ENCODE assay signal across 8 mouse cellular contexts in the genomic region with DNA sequence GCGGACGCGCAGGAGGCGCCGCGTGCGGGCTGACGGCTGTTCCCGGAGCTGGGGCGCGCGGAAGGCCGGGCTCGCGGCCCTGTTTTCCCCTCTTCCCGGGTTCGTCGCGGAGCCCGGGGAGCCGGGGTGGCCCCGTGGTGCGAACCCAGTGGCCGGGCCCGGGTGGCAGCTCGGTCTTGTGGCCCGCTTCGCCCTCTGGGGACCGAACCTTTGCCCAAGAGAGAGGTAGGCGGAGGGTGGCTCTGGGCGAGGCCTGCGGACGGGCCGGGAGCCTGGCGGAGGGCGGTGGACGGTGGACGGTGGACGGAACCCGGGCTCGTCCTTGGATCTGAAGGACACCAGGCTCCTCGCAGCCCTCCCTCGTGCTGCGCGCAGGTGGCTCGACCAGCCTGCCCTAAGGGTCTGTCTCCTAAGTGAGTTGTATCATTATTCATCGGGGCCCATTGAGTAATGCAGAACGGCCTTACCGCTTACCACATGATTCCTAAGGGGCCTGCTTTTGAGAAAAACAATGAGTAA. TPM values are rescaled to one million over a fixed set of nuclear protein-coding genes. Genes with fewer than 3 reads are reported as not detected.
DNase-seq lines count a peak whose midpoint lies in the region; ATAC-seq and TF ChIP-seq lines count a peak whose summit lies in the region.

No protein-coding gene starts in this region.

- DNase-seq in layer of hippocampus, adult 2 months (ENCODE audit: low spot score in 2 of 2): peak in 1 of 2 experiments; percentile 16
- DNase-seq in layer of hippocampus, adult 8-10 months (ENCODE audit: low spot score in 2 of 2): no peak
- DNase-seq in adrenal gland, postnatal 36 days: peak; percentile 58 to 69
- no peak for DNase-seq in forebrain, embryonic 10.5 days (ENCODE audit: extremely low spot score, low spot score)
- DNase-seq in liver, embryonic 14.5 days (ENCODE audit: low read depth in 3 of 3, low spot score in 3 of 3): peak in 1 of 3 experiments; percentile 27
- no peak for DNase-seq in thymus, postnatal 0 days (ENCODE audit: low spot score)
- no peak for DNase-seq in left cerebral cortex, adult 8-10 months (ENCODE audit: low spot score in 2 of 2)
- no peak for DNase-seq in thymus, postnatal 4 days

- H3K4me1 ChIP-seq in forebrain, embryonic 10.5 days: peaks cover 24% of the 10 kb centered on the region
- peaks cover 6 to 9% of the 10 kb centered on the region in 2 experiments; a peak in 3 of 4 replicates for H3K4me1 ChIP-seq in liver, embryonic 14.5 days (replicated peaks; ENCODE audit: control insufficient read depth in 2 of 2, insufficient read depth in 2 of 2, low read length in 1 of 2)

- peak overlapping the region; percentile 97 for H3K27ac ChIP-seq in layer of hippocampus, adult 2 months
- H3K27ac ChIP-seq in forebrain, embryonic 10.5 days: peak overlapping the region; percentile 88
- H3K27ac ChIP-seq in liver, embryonic 14.5 days: peak overlapping the region; percentile 92

- WGBS in forebrain, embryonic 10.5 days: under 1% methylated on average over 49 of the region's 49 CpGs
- under 1% methylated on average over 48 of the region's 49 CpGs for WGBS in liver, embryonic 14.5 days (ENCODE audit: insufficient replicate concordance)

- peak; percentile 64 for ATAC-seq in liver, embryonic 14.5 days (ENCODE audit: insufficient read depth)

- peaks cover 36% of the 10 kb centered on the region for H3K36me3 ChIP-seq in forebrain, embryonic 10.5 days (replicated peaks)
- peaks cover 29% of the 10 kb centered on the region for H3K36me3 ChIP-seq in liver, embryonic 14.5 days (replicated peaks; ENCODE audit: control insufficient read depth, insufficient read depth, low read depth)

- peak overlapping the region; percentile 74 for H3K4me3 ChIP-seq in layer of hippocampus, adult 2 months
- peak overlapping the region; percentile 99 for H3K4me3 ChIP-seq in forebrain, embryonic 10.5 days
- peak overlapping the region; percentile 92 to 100 for H3K4me3 ChIP-seq in liver, embryonic 14.5 days (ENCODE audit: insufficient read depth in 1 of 2, low read depth in 2 of 2, low read length in 2 of 2)

- no peaks in the 10 kb centered on the region for H3K9me3 ChIP-seq in forebrain, embryonic 10.5 days
- H3K9me3 ChIP-seq in liver, embryonic 14.5 days (ENCODE audit: control insufficient read depth, low read length): no peaks in the 10 kb centered on the region

- peak overlapping the region; percentile 99 for H3K9ac ChIP-seq in liver, embryonic 14.5 days (replicated peaks)

- TF ChIP-seq CTCF in layer of hippocampus, adult 2 months (conservative IDR thresholded peaks at IDR 0.05): no peak
- no peak for TF ChIP-seq CTCF in liver, embryonic 14.5 days (IDR thresholded peaks at IDR 0.05; ENCODE audit: low read depth)

- peak overlapping the region; percentile 67 for H3K4me2 ChIP-seq in liver, embryonic 14.5 days (ENCODE audit: low read depth)

- no peaks in the 10 kb centered on the region for H3K27me3 ChIP-seq in forebrain, embryonic 10.5 days (ENCODE audit: poor library complexity, severe bottlenecking)
- H3K27me3 ChIP-seq in liver, embryonic 14.5 days (ENCODE audit: control insufficient read depth, insufficient read depth, low read length): no peaks in the 10 kb centered on the region

- no peak for TF ChIP-seq EP300 in liver, embryonic 14.5 days (IDR thresholded peaks at IDR 0.05; ENCODE audit: low read depth)

RNA-seq across cellular contexts. Expression of gene Zfp655, which starts 0.4 kb away (rescaled TPM):
- total RNA-seq in layer of hippocampus, adult 2 months (2021): 10 to 100 TPM; 27.5 to 28.4 TPM
- total RNA-seq in layer of hippocampus, adult 8-10 months (2022): 10 to 100 TPM; 29.7 to 30.8 (median 30.4) TPM
- 10 to 100 TPM; 50.6 to 68.6 TPM for total RNA-seq in adrenal gland, postnatal 36 days (2021)
- polyA plus RNA-seq in forebrain, embryonic 10.5 days (2016; fragmentation: Nextera tagmentation; extraction: Ambion mirVana): 31.0 and 33.8 TPM in 2 replicates
- polyA plus RNA-seq in liver, embryonic 14.5 days (2012; rRNA removed): 6.6 and 8.3 TPM in 2 replicates
- 18.7 and 21.0 TPM in 2 replicates for polyA plus RNA-seq in liver, embryonic 14.5 days (2014; fragmentation: Nextera tagmentation; extraction: Ambion mirVana)
- 34.2 and 36.4 TPM in 2 replicates for polyA plus RNA-seq in thymus, postnatal 0 days (2015; fragmentation: Nextera tagmentation; extraction: Ambion mirVana)
- total RNA-seq in left cerebral cortex, adult 8-10 months (2022): 10 to 100 TPM; 31.6 to 35.8 (median 31.9) TPM

RNA-seq across cellular contexts. Expression of gene Zkscan5, which starts 27.6 kb away (rescaled TPM):
- 10 to 100 TPM; 11.3 to 12.2 TPM for total RNA-seq in layer of hippocampus, adult 2 months (2021)
- total RNA-seq in layer of hippocampus, adult 8-10 months (2022): 10 to 100 TPM; 10.2 to 12.4 (median 10.6) TPM
- 10 to 100 TPM; 11.6 to 13.0 TPM for total RNA-seq in adrenal gland, postnatal 36 days (2021)
- polyA plus RNA-seq in forebrain, embryonic 10.5 days (2016; fragmentation: Nextera tagmentation; extraction: Ambion mirVana): 18.4 and 18.9 TPM in 2 replicates
- 1.8 and 2.1 TPM in 2 replicates for polyA plus RNA-seq in liver, embryonic 14.5 days (2012; rRNA removed)
- 2.9 and 3.2 TPM in 2 replicates for polyA plus RNA-seq in liver, embryonic 14.5 days (2014; fragmentation: Nextera tagmentation; extraction: Ambion mirVana)
- polyA plus RNA-seq in thymus, postnatal 0 days (2015; fragmentation: Nextera tagmentation; extraction: Ambion mirVana): 7.8 and 8.0 TPM in 2 replicates
- 10 to 100 TPM; 10.4 to 12.2 (median 10.9) TPM for total RNA-seq in left cerebral cortex, adult 8-10 months (2022)

RNA-seq across cellular contexts. Expression of gene Zkscan14, which starts 30.3 kb away (rescaled TPM):
- 10 to 100 TPM; 11.6 to 12.9 TPM for total RNA-seq in layer of hippocampus, adult 2 months (2021)
- 10 to 100 TPM; 11.9 to 14.0 (median 12.9) TPM for total RNA-seq in layer of hippocampus, adult 8-10 months (2022)
- 1 to 10 TPM; 7.2 to 9.9 TPM for total RNA-seq in adrenal gland, postnatal 36 days (2021)
- 5.9 and 6.5 TPM in 2 replicates for polyA plus RNA-seq in forebrain, embryonic 10.5 days (2016; fragmentation: Nextera tagmentation; extraction: Ambion mirVana)
- 1.7 and 2.2 TPM in 2 replicates for polyA plus RNA-seq in liver, embryonic 14.5 days (2012; rRNA removed)
- 4.3 and 5.4 TPM in 2 replicates for polyA plus RNA-seq in liver, embryonic 14.5 days (2014; fragmentation: Nextera tagmentation; extraction: Ambion mirVana)
- 17.2 and 18.7 TPM in 2 replicates for polyA plus RNA-seq in thymus, postnatal 0 days (2015; fragmentation: Nextera tagmentation; extraction: Ambion mirVana)
- 10 to 100 TPM; 13.3 to 14.3 (median 14.0) TPM for total RNA-seq in left cerebral cortex, adult 8-10 months (2022)

RNA-seq across cellular contexts. Expression of gene Atp5j2, which starts 40.1 kb away (rescaled TPM):
- total RNA-seq in layer of hippocampus, adult 2 months (2021): 100 to 1,000 TPM; 238 to 257 TPM
- 100 to 1,000 TPM; 217 to 378 (median 300) TPM for total RNA-seq in layer of hippocampus, adult 8-10 months (2022)
- total RNA-seq in adrenal gland, postnatal 36 days (2021): 100 to 1,000 TPM; 485 to 492 TPM
- polyA plus RNA-seq in forebrain, embryonic 10.5 days (2016; fragmentation: Nextera tagmentation; extraction: Ambion mirVana): 508 and 509 TPM in 2 replicates
- 111 and 190 TPM in 2 replicates for polyA plus RNA-seq in liver, embryonic 14.5 days (2012; rRNA removed)
- polyA plus RNA-seq in liver, embryonic 14.5 days (2014; fragmentation: Nextera tagmentation; extraction: Ambion mirVana): 454 and 472 TPM in 2 replicates
- polyA plus RNA-seq in thymus, postnatal 0 days (2015; fragmentation: Nextera tagmentation; extraction: Ambion mirVana): 651 and 696 TPM in 2 replicates
- 100 to 1,000 TPM; 243 to 395 (median 326) TPM for total RNA-seq in left cerebral cortex, adult 8-10 months (2022)

RNA-seq across cellular contexts. Expression of gene Zscan25, which starts 48.3 kb away (rescaled TPM):
- 10 to 100 TPM; 20.3 to 22.8 TPM for total RNA-seq in layer of hippocampus, adult 2 months (2021)
- 10 to 100 TPM; 18.2 to 25.7 (median 22.3) TPM for total RNA-seq in layer of hippocampus, adult 8-10 months (2022)
- total RNA-seq in adrenal gland, postnatal 36 days (2021): 10 to 100 TPM; 15.0 to 15.7 TPM
- polyA plus RNA-seq in forebrain, embryonic 10.5 days (2016; fragmentation: Nextera tagmentation; extraction: Ambion mirVana): 0.42 and 0.46 TPM in 2 replicates
- polyA plus RNA-seq in liver, embryonic 14.5 days (2012; rRNA removed): 3.2 and 4.4 TPM in 2 replicates
- polyA plus RNA-seq in liver, embryonic 14.5 days (2014; fragmentation: Nextera tagmentation; extraction: Ambion mirVana): 0.21 and 0.39 TPM in 2 replicates
- polyA plus RNA-seq in thymus, postnatal 0 days (2015; fragmentation: Nextera tagmentation; extraction: Ambion mirVana): 0.56 and 0.63 TPM in 2 replicates
- total RNA-seq in left cerebral cortex, adult 8-10 months (2022): 10 to 100 TPM; 18.5 to 24.1 (median 22.5) TPM

Comparison
In these comparisons a context has a peak if more than half of its experiments do, and no peak if none do; other contexts are left out.
1. DNase-seq: peak in adrenal gland, postnatal 36 days (2 of 2); none in layer of hippocampus, adult 8-10 months (0 of 2), forebrain, embryonic 10.5 days (single experiment), thymus, postnatal 0 days (single experiment), left cerebral cortex, adult 8-10 months (0 of 2) and thymus, postnatal 4 days (single experiment).
2. Peak in every context shown above with its lines, with median percentiles within 50 percentile points of each other: H3K27ac ChIP-seq and H3K4me3 ChIP-seq.